Mouse (Mus musculus) CH12.LX (cell line): ENCODE results near the gene Hvcn1.

Experiments used
- CTCF ChIP-seq, 2 experiments: IDR thresholded peaks in 1 of 2; conservative IDR thresholded peaks in 1 of 2; 2 replicates each; pipeline ENCODE4 v1.5.1; 2011 to 2012; ENCODE audit warnings: low read depth in 2 of 2, low read length in 2 of 2, improper control_type of control experiment in 1 of 2, inconsistent platforms in 1 of 2, mild to moderate bottlenecking in 1 of 2, moderate library complexity in 1 of 2
- E2F4 ChIP-seq: IDR thresholded peaks from 2 replicates; pipeline ENCODE4 v1.6.1; 2011; ENCODE audit warnings: low read depth, low read length, improper control_type of control experiment; ENCODE audit not compliant: insufficient replicate concordance
- JUND ChIP-seq: conservative IDR thresholded peaks from 2 replicates; pipeline ENCODE4 v1.6.1; 2011; ENCODE audit warnings: low read depth, low read length, improper control_type of control experiment
- MAX ChIP-seq: IDR thresholded peaks from 2 replicates; pipeline ENCODE4 v1.6.1; 2011; ENCODE audit warnings: low read length, improper control_type of control experiment
- MYC ChIP-seq: IDR thresholded peaks from 2 replicates; pipeline ENCODE4 v1.6.1; 2011; ENCODE audit warnings: low read depth, mild to moderate bottlenecking, improper control_type of control experiment, low read length
- POLR2A ChIP-seq: IDR thresholded peaks from 2 replicates; pipeline ENCODE4 v1.6.1; 2011; ENCODE audit warnings: low read depth, mild to moderate bottlenecking, improper control_type of control experiment, low read length
- POLR2AphosphoS2 ChIP-seq: IDR thresholded peaks from 2 replicates; pipeline ENCODE4 v1.6.1; 2011; ENCODE audit warnings: low read depth, low read length, improper control_type of control experiment
- SIN3A ChIP-seq: IDR thresholded peaks from 2 replicates; pipeline ENCODE4 v1.6.1; 2012; ENCODE audit warnings: low read length, improper control_type of control experiment, inconsistent platforms
- TCF12 ChIP-seq: IDR thresholded peaks from 2 replicates; pipeline ENCODE4 v1.6.1; 2014; ENCODE audit warnings: low read depth, mild to moderate bottlenecking, inconsistent platforms, low read length, improper control_type of control experiment

DNA sequence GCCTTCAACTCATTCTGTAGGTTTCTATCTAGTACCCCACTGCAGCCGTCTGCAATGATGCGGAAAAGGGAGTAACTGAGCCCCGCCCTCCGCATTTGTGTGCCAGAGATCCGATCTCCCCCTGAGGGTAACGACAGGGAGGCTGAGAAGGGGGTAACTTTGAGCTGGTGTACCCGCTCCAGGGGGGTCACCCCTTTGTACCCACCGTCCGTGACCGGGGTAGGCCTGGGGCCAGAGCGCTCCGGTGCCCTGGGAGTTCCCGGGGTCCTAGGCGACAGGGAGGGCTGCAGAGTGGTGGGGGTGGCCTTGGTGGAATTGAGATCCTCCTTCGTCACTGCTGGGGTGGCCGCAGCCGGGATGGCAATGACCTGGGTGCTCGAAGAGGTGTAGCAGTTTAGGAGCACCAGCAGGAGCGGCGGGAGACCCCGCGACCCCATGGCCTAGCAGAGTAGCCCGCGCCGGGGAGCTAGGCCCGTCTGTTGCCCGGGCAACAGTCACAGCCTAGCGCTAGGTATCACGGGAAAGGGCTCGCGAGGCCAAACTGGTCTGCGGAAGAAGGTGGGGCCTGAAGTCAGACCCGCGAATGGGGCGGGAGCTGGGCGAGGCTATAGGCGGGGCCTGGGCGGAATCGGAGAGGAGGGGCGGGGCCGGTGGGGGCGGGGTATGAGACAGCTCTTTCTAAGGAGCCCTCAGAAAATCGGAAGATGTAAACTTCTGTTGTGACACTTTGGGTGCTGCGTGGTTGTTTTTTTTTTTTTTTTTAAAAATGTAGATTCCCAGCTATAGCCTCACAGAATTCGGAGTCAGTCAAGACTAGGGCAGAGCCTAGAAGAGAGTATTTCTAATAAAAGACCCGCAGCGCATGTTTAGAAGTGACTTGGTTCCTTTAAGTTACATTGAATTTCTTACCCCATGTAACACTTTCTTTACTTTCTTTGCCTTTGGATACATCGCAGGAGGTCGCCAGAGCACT, 57.6 kb downstream of the Hvcn1 start, which contains the start of gene Tctn1:
- no peak for TF ChIP-seq JUND
- no peak for TF ChIP-seq CTCF (conservative IDR thresholded peaks at IDR 0.05 in 1 of 2, IDR thresholded peaks at IDR 0.05 in 1 of 2; ENCODE audit: low read depth in 2 of 2, low read length in 2 of 2)
- 0 out of 2 replicates have a peak, but pooled peaks have one; percentile 21 for TF ChIP-seq TCF12
- TF ChIP-seq POLR2AphosphoS2, result no peak
- TF ChIP-seq POLR2A, result peak; percentile 61; the same call in 1 of the 2 replicates
- no peak; the same call in 1 of the 2 replicates for TF ChIP-seq SIN3A
- no peak for TF ChIP-seq MYC
- TF ChIP-seq E2F4, result no peak
- no peak for TF ChIP-seq MAX
